Mouse (Mus musculus): ENCODE measurements around the gene Yars.

Gene Yars

GRCm38 (mm10) chr4:129227170-129227984, 37.8 kb downstream of the Yars start:
- no peak for DNase-seq (ENCODE audit: low read depth, low spot score)

GRCm38 (mm10) chr4:129227985-129228381, 38.4 kb downstream of the Yars start:
- DNase-seq (ENCODE audit: low read depth, low spot score), result no peak

GRCm38 (mm10) chr4:129230926-129231325, 41.4 kb downstream of the Yars start:
- DNase-seq (ENCODE audit: low read depth, low spot score), result peak; percentile 65

- peak; percentile 77 for DNase-seq (ENCODE audit: low read depth, low spot score)
Measured at GRCm38 (mm10) chr4:129231594-129232450, 42.3 kb downstream of the Yars start.

- no peak for DNase-seq (ENCODE audit: low read depth, low spot score)
Measured at GRCm38 (mm10) chr4:129232561-129233360, 43.2 kb downstream of the Yars start.

GRCm38 (mm10) chr4:129234488-129234887, 44.9 kb downstream of the Yars start:
- DNase-seq (ENCODE audit: low read depth, low spot score), result no peak

- DNase-seq (ENCODE audit: low read depth, low spot score), result no peak
Measured at GRCm38 (mm10) chr4:129235147-129235546, 45.6 kb downstream of the Yars start.

GRCm38 (mm10) chr4:129236236-129236813, 46.8 kb downstream of the Yars start:
- no peak for DNase-seq (ENCODE audit: low read depth, low spot score)

- no peak for DNase-seq (ENCODE audit: low read depth, low spot score)
Measured at GRCm38 (mm10) chr4:129237843-129238441, 48.4 kb downstream of the Yars start.

- no peak for DNase-seq (ENCODE audit: low read depth, low spot score)
Measured at GRCm38 (mm10) chr4:129238579-129239016, 49.0 kb downstream of the Yars start.

GRCm38 (mm10) chr4:129239075-129239474, 49.5 kb downstream of the Yars start:
- peak; percentile 72 for DNase-seq (ENCODE audit: low read depth, low spot score)

- DNase-seq (ENCODE audit: low read depth, low spot score), result no peak
Measured at GRCm38 (mm10) chr4:129241898-129242297, 52.3 kb downstream of the Yars start.

- DNase-seq (ENCODE audit: low read depth, low spot score), result no peak
Measured at GRCm38 (mm10) chr4:129242327-129242726, 52.8 kb downstream of the Yars start.

GRCm38 (mm10) chr4:129242761-129243160, 53.2 kb downstream of the Yars start:
- DNase-seq (ENCODE audit: low read depth, low spot score), result no peak

- DNase-seq (ENCODE audit: low read depth, low spot score), result no peak
Measured at GRCm38 (mm10) chr4:129244802-129245201, 55.2 kb downstream of the Yars start.

GRCm38 (mm10) chr4:129246360-129247301, 57.1 kb downstream of the Yars start:
- DNase-seq (ENCODE audit: low read depth, low spot score), result no peak

GRCm38 (mm10) chr4:129247381-129248242, 58.1 kb downstream of the Yars start:
- no peak for DNase-seq (ENCODE audit: low read depth, low spot score)

- no peak for DNase-seq (ENCODE audit: low read depth, low spot score)
Measured at GRCm38 (mm10) chr4:129248243-129248767, 58.7 kb downstream of the Yars start.

GRCm38 (mm10) chr4:129249288-129249687, 59.7 kb downstream of the Yars start:
- no peak for DNase-seq (ENCODE audit: low read depth, low spot score)

Data from WW6 (cell line).